Mouse (Mus musculus): ENCODE measurements at regions not wholly inside any gene's neighbourhood (a gene's known extent, or its start where the extent isn't known, plus 50 kb on each side); places are given as distances from the start of the nearest gene placed in this dataset.
"Not testable (repeated sequence)": the region's sequence is repeated elsewhere in the genome, so short reads cannot be mapped to it uniquely, and the experiment has no call there.

- no peak for DNase-seq (ENCODE audit: extremely low spot score in 1 of 2, low spot score in 2 of 2)
- H3K27ac ChIP-seq, result no peak overlapping the region
- intact Hi-C loops (cut with DNase I), result no loop called here
- H3K4me3 ChIP-seq, result no peak overlapping the region
- no peak for TF ChIP-seq CTCF (IDR thresholded peaks at IDR 0.05)
Observed at GRCm38 (mm10) chr2:17946047-17946446, 50.7 kb downstream of the H2al2a start.

- no peak for TF ChIP-seq CTCF (IDR thresholded peaks at IDR 0.05)
- intact Hi-C loops (cut with DNase I), result no loop called here
- H3K4me3 ChIP-seq, result no peak overlapping the region
- DNase-seq (ENCODE audit: extremely low spot score in 1 of 2, low spot score in 2 of 2), result no peak
- no peak overlapping the region for H3K27ac ChIP-seq
Observed at GRCm38 (mm10) chr2:17945369-17945915, 51.3 kb downstream of the H2al2a start.

- no peak for DNase-seq (ENCODE audit: extremely low spot score in 1 of 2, low spot score in 2 of 2)
- H3K27ac ChIP-seq, result no peak overlapping the region
- TF ChIP-seq CTCF (IDR thresholded peaks at IDR 0.05), result no peak
- H3K4me3 ChIP-seq, result no peak overlapping the region
- intact Hi-C loops (cut with DNase I), result no loop called here
Observed at GRCm38 (mm10) chr2:17943506-17943905, 53.3 kb downstream of the H2al2a start.

- no peak for DNase-seq (ENCODE audit: extremely low spot score in 1 of 2, low spot score in 2 of 2)
- intact Hi-C loops (cut with DNase I), result no loop called here
- TF ChIP-seq CTCF (IDR thresholded peaks at IDR 0.05), result peak; percentile 52
- Histone ChIP-seq H3K27ac (no peak overlapping the region), H3K4me3 (no peak overlapping the region)
Observed at GRCm38 (mm10) chr2:17942528-17943387, 54.0 kb downstream of the H2al2a start.

GRCm38 (mm10) chr2:17941921-17942320 lies 54.8 kb downstream of the H2al2a start:
- no peak for TF ChIP-seq CTCF (IDR thresholded peaks at IDR 0.05)
- H3K4me3 ChIP-seq, result no peak overlapping the region
- intact Hi-C loops (cut with DNase I), result no loop called here
- DNase-seq (ENCODE audit: extremely low spot score in 1 of 2, low spot score in 2 of 2), result no peak
- H3K27ac ChIP-seq, result no peak overlapping the region

- H3K4me3 ChIP-seq; DNase-seq (ENCODE audit: extremely low spot score in 1 of 2, low spot score in 2 of 2); H3K27ac ChIP-seq; intact Hi-C loops (cut with DNase I): not testable (repeated sequence)
Observed at GRCm38 (mm10) chr2:17939857-17940848, 56.6 kb downstream of the H2al2a start.

- no peak for TF ChIP-seq CTCF (IDR thresholded peaks at IDR 0.05)
- DNase-seq (ENCODE audit: extremely low spot score in 1 of 2, low spot score in 2 of 2), result no peak
- intact Hi-C loops (cut with DNase I), result no loop called here
- no peak overlapping the region for H3K27ac ChIP-seq
- no peak overlapping the region for H3K4me3 ChIP-seq
Observed at GRCm38 (mm10) chr2:17939183-17939856, 57.4 kb downstream of the H2al2a start.

- DNase-seq (ENCODE audit: extremely low spot score in 1 of 2, low spot score in 2 of 2), result no peak
- Histone ChIP-seq H3K4me3 (no peak overlapping the region), H3K27ac (no peak overlapping the region)
- no peak for TF ChIP-seq CTCF (IDR thresholded peaks at IDR 0.05)
- intact Hi-C loops (cut with DNase I), result no loop called here
Observed at GRCm38 (mm10) chr2:17936527-17937139, 60.1 kb downstream of the H2al2a start.

GRCm38 (mm10) chr2:17935916-17936315 lies 60.8 kb downstream of the H2al2a start:
- no peak for TF ChIP-seq CTCF (IDR thresholded peaks at IDR 0.05)
- intact Hi-C loops (cut with DNase I), result no loop called here
- no peak overlapping the region for H3K4me3 ChIP-seq
- no peak for DNase-seq (ENCODE audit: extremely low spot score in 1 of 2, low spot score in 2 of 2)
- no peak overlapping the region for H3K27ac ChIP-seq

GRCm38 (mm10) chr2:17935466-17935865 lies 61.3 kb downstream of the H2al2a start:
- DNase-seq (ENCODE audit: extremely low spot score in 1 of 2, low spot score in 2 of 2), result no peak
- Histone ChIP-seq H3K4me3 (no peak overlapping the region), H3K27ac (no peak overlapping the region)
- intact Hi-C loops (cut with DNase I), result no loop called here
- TF ChIP-seq CTCF (IDR thresholded peaks at IDR 0.05), result no peak

GRCm38 (mm10) chr2:17934610-17935009 lies 62.1 kb downstream of the H2al2a start:
- no peak overlapping the region for H3K4me3 ChIP-seq
- no peak overlapping the region for H3K27ac ChIP-seq
- DNase-seq (ENCODE audit: extremely low spot score in 1 of 2, low spot score in 2 of 2), result no peak
- TF ChIP-seq CTCF (IDR thresholded peaks at IDR 0.05), result no peak
- intact Hi-C loops (cut with DNase I), result no loop called here
